Mouse (Mus musculus) B cell, adult 2 months (primary cell): Measurements from ENCODE around the gene Mphosph8.

ENCODE experiments used
- DNase-seq, 2 experiments: peaks; one replicate each; pipeline ENCODE4 v3.0.0; 2022

The Mphosph8 gene

DNA sequence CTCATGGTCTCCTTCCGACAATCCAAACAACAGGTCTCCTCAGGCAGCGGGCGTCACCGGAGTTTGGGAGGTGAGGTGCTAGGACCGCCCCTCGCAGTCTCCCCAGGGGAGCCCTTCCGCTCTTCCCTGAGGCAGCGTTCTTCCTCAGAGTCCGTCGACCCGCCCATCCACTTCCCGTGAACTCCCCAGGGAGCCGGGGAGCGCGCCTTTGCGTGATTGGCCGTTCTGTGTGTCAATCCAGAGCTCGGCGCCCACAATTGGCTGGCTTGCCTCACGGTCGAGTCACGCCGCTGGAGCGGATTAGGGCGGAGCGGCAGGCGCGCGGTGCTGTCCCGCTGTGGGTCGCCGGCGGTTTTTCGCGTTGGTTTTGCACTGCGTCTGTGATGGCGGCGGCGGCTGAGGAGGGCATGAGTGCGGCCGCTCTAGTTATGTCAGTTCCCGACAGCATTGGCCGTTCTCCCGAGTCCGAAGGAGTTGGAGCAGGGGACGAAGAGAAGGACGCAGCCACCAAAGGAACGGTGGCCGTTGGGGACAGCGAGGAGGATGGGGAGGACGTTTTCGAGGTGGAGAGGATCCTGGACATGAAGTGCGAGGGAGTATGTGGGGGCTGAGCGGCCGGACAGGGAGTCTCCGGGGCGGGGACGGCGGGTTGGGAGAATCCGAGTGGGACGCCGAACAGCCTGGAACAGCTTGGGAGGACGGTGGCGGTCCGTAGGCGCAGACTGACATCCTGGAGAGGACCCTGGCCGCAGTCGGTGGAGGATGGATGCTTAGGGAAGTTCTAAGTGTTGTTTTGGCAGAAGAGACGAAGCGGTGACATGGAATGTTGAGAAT is at the start of gene Mphosph8:
Gene Mphosph8 (plus strand): TSS at position 280 of the 834 bp plus-strand sequence.
- peak; percentile 98 for DNase-seq

DNA sequence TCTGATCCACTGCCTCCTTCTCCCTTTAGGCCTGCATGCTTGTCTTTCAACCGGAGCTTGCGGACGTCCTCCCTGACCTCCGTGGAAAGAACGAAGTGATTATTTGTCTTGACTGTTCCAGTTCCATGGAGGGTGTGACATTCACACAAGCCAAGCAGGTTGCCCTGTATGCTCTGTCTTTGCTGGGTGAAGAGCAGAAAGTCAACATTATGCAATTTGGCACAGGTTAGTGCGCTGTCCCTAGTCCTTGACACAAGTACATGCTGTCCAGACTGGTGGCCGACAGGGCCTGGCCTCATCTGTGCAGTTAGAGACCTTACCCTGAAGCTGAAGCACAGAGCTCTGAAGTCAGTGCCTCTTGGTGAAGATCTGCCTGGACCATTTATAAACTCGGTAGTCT is 47.6 kb upstream of the Mphosph8 start:
- DNase-seq, result no peak

GRCm38 (mm10) chr14:56626202-56626601 is 41.8 kb upstream of the Mphosph8 start:
- no peak for DNase-seq

DNA sequence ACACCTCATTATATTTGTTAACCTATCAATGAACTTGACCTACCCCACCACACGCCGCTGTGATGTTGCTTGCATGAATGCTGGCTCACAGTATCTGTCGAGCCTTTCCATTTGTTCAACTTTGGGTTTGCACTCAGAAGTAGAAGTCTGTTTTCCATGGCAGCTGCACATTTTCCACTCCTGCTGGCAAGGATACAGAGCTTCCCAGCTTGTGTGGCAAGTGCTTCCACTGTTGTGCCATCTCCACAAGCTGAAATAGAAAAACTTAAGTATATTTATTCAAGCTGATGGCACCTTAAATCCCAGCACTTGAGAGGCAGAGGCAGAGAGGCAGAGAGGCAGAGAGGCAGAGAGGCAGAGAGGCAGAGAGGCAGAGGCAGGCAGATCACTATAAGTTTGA is 39.7 kb upstream of the Mphosph8 start:
- no peak for DNase-seq

GRCm38 (mm10) chr14:56631109-56631508 is 36.9 kb upstream of the Mphosph8 start:
- no peak for DNase-seq

DNA sequence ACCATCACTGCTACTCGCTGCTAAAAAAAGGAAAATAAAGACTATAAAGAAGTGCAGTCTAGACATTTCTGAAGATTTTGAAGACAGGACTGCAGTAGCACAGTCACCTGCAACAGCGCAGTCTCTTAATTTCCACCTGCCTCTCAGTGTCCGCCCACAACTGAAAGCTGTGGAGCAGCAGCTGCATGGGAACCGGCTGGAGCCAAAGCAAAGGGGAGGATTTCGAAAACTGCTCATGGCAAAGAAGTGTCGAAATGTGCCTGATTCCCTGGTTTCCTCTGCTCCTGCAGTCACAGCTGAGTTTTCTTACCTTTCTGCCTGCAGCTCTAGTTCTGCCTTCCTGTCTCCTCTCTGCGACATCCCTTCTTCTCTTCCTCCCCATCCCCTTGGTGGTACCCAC is 20.8 kb upstream of the Mphosph8 start:
- no peak for DNase-seq

DNA sequence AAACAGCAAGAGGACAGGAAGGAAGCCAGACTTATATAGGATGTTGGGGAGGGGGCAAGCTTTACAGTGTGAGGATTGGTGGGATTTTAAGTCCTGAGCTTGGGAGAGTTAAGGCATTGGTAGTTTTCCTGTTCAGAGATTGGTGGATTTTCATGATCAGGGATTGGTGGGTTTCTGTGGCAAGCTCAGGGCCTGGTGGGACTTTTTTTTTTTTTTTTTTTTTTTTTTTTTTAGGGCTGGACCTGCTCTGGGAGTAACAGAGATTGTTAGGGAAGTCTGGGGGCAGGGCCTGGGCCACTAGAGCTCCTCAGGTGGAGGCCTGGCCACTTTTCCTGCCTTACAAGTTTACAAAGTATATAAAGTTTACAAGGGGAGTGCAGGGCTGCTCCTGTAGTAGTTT is 18.6 kb upstream of the Mphosph8 start:
- DNase-seq, result no peak

GRCm38 (mm10) chr14:56665651-56666050 is 2.4 kb upstream of the Mphosph8 start:
- DNase-seq, result no peak

DNA sequence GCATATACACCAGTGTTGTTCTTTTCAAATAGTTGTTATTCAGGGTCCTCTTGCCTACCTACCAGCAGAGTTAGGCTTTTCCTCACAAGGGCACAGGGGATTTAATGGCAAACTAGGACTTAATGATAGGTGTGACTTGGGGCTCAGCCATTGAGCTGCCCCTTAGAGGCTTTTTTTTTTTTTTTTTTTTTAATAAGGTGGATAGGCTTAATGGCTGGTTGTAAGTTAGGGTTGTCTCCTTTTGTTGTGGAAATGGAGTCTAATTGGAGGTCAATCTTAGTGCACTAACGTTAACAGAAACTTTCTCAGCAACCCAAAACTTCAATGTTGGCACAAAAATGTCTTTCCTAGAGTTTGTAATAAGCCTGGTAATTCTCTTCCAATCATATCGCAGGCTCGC is 1.1 kb upstream of the Mphosph8 start:
- no peak for DNase-seq

- peak in 1 of 2 experiments; percentile 14 for DNase-seq
Observed at GRCm38 (mm10) chr14:56669046-56669620, 1.1 kb downstream of the Mphosph8 start.

DNA sequence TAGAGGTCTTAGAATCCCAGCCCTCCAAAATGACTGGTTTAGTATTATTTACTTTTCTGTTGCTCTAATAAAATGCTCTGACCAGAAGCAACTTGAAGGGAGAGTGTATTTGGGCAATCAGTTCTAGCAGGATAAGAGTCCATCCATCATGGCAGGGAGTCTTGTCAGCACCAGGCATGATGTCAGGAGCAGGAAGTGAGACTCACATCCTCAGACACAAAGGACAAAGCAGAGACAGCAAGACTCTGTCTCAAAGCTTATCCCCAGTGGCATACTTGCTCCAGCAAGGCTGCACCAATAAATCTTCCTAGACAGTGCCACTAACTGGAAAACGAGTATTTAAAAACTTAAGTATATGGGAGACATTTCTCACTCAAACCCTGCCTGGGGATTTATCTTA is 17.4 kb downstream of the Mphosph8 start:
- no peak for DNase-seq

GRCm38 (mm10) chr14:56689116-56689515 is 21.1 kb downstream of the Mphosph8 start:
- DNase-seq, result no peak

DNA sequence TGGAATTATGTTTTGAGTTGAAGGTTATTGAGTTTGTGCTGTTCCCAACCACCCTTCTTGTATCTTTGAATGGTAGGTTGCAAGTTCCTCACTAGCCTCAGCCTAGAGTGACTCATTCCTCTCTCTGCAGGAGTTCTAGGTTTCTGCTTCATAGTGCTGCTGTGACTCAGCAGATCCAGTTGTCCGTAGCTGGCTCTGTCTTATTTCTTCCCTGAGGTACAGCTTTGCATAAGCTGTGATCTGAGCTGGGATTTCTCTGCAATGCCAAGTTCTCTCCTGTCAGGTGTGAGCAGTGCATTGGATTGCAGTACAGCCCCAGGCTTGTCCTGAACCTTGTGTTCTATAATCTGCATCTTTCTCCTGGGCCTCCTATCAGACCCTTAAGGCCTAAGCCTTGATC is 21.7 kb downstream of the Mphosph8 start:
- no peak for DNase-seq

GRCm38 (mm10) chr14:56695495-56695894 is 27.4 kb downstream of the Mphosph8 start:
- no peak for DNase-seq

DNA sequence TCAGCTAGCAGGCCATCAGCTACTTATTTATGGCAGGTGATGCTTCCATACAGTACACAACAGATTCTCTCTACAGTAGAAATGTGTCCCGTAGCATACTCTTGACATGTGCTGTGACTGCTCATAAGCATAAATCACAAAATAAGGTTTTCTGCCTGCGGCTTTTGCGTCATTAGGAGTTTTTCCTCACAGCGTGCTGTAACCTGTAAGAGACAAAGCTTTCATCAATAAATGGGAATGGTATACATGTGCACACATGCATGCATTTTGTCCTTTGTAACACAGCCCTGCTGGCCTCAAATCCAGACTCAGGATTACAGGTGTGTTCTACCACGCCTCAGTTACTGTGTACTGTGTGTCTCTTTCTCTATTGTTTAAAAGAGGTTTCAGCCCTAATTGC is 29.8 kb downstream of the Mphosph8 start:
- DNase-seq, result no peak

GRCm38 (mm10) chr14:56702644-56703043 is 34.6 kb downstream of the Mphosph8 start:
- no peak for DNase-seq

GRCm38 (mm10) chr14:56705687-56706086 is 37.6 kb downstream of the Mphosph8 start:
- no peak for DNase-seq

- DNase-seq, result no peak
Observed at GRCm38 (mm10) chr14:56726493-56726892, 58.4 kb downstream of the Mphosph8 start.

GRCm38 (mm10) chr14:56740175-56740574 is 72.1 kb downstream of the Mphosph8 start:
- no peak for DNase-seq
